In the genomic region with DNA sequence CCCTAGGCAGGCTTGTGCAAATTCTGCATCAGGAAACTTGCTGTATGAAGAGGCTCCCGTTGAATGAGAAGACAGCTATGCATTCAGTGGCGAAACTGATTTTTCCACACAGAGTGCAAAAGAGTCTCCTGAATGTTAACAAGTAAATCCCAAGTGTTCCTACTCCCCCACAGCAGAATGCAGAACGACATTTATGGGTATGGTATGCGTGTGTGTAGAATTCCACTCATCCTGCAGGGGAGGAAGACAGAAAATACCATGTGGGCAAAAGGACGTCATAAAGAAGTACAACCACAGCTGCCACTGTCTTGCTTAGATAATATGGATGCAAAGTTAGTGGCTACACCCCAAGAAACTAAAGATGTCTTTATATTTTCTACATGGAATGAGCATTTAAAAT, we compare ENCODE assay signal across 18 mouse cellular contexts.
DNase-seq lines count a peak whose midpoint lies in the region.
"Had no signal": no experiment of that assay in that cellular context is flagged by ENCODE, and none has a peak within 500 bp of the region (broad histone marks: within the 10 kb centered on the region; RNA-seq: fewer than 3 reads in every experiment).

No protein-coding gene starts in this region.

- intact Hi-C loops in left cerebral cortex, postnatal 4 days (cut with DNase I) = no loop called here

- peak; percentile 52 to 64 for DNase-seq in frontal cortex, adult 2 months (ENCODE audit: extremely low spot score in 1 of 2, low spot score in 1 of 2)
- DNase-seq in frontal cortex, postnatal 14 days (ENCODE audit: low spot score in 2 of 2) = no peak
- DNase-seq in left cerebral cortex, adult 11 months (ENCODE audit: low spot score) = peak; percentile 11
- no peak for DNase-seq in left cerebral cortex, postnatal 4 days
- peak; percentile 36 to 53 for DNase-seq in left cerebral cortex, adult 18-20 months (ENCODE audit: low spot score in 2 of 2)
- DNase-seq in right cerebral cortex, postnatal 25 days = peak; percentile 32
- DNase-seq in kidney, postnatal 14 days = no peak
- DNase-seq: adrenal gland, postnatal 14 days; cerebellum, adult 11 months; cerebellum, postnatal 25 days; gastrocnemius, adult 2 months; heart, postnatal 10 days; kidney, adult 2 months; kidney, postnatal 25 days; liver, postnatal 0 days; lung, postnatal 10 days; spleen, adult 18-20 months; thymus, adult 18-20 months had no signal

Comparison
In these comparisons a context has a peak if more than half of its experiments do, and no peak if none do; other contexts are left out.
1. DNase-seq: peak in frontal cortex, adult 2 months (2 of 2), left cerebral cortex, adult 11 months (single experiment), left cerebral cortex, adult 18-20 months (2 of 2) and right cerebral cortex, postnatal 25 days (single experiment); none in frontal cortex, postnatal 14 days (0 of 2), left cerebral cortex, postnatal 4 days (single experiment) and kidney, postnatal 14 days (single experiment).